Mouse (Mus musculus) myocyte (in vitro differentiated cells): ENCODE data around the gene Kif13a.

Source experiments
- MAX ChIP-seq: IDR thresholded peaks from one replicate; pipeline ENCODE4 v1.6.1; 2011; ENCODE audit warnings: low read depth, mild to moderate bottlenecking, control low read depth
- POLR2A ChIP-seq: IDR thresholded peaks from one replicate; pipeline ENCODE4 v1.6.1; 2011; ENCODE audit warnings: low read depth, mild to moderate bottlenecking, control low read depth, moderate library complexity; ENCODE audit not compliant: insufficient read length
- TCF12 ChIP-seq: IDR thresholded peaks from one replicate; pipeline ENCODE4 v1.6.1; 2011; ENCODE audit warnings: mild to moderate bottlenecking, control low read depth; ENCODE audit not compliant: poor library complexity, insufficient read depth, severe bottlenecking

- TF ChIP-seq POLR2A: no peak
- TF ChIP-seq MAX: no peak
- no peak for TF ChIP-seq TCF12
Measured at GRCm38 (mm10) chr13:46742367-46742766, 187.3 kb downstream of the Kif13a start.
